Mouse (Mus musculus): ENCODE data around the gene Fgfr2.

DNA sequence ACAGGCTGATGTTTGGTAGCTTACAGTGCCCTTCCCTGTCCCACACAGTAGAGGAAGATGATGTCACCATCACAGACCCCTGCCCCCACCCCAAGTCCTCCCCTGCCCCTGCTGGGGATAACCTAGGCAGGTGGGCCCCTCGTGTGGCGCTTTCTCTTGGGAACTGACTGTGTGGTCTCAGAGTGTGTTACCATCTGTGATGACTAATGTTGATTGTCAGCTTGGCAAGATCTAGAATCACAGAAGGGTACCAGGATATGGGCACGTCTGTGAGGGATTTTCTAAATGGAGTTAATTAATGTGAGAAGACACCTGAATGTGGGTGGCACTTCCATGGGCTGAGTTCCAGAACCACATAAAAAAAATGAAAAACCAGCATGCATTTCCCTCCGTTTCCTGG is 955.9 kb downstream of the Fgfr2 start:
- TF ChIP-seq CTCF (conservative IDR thresholded peaks at IDR 0.05; ENCODE audit: low read length) (no peak), NANOG (IDR thresholded peaks at IDR 0.05; ENCODE audit: borderline replicate concordance, low read length) (no peak), POU5F1 (IDR thresholded peaks at IDR 0.05; ENCODE audit: borderline replicate concordance, low read length) (no peak)

Data from E14TG2a.4 (cell line).